Mouse (Mus musculus): ENCODE data around the gene Mark2.

GRCm38 (mm10) chr19:7295071-7295658 lies 46.5 kb downstream of the Mark2 start:
- no peak for TF ChIP-seq TAL1 (IDR thresholded peaks at IDR 0.05; ENCODE audit: low read length)
- TF ChIP-seq GATA1 (IDR thresholded peaks at IDR 0.05; ENCODE audit: low read length), result peak; percentile 35; the same call in 1 of the 2 replicates

All from erythroblast, embryonic 14.5 days (primary cell).